Mouse (Mus musculus) cortical plate, adult 2 months (tissue): ENCODE measurements around the gene Pcsk6.

Experiments used
- CTCF ChIP-seq: fragments of 200-500 bp; IDR thresholded peaks from 2 replicates; pipeline ENCODE4 v1.5.1; 2011; ENCODE audit warnings: mild to moderate bottlenecking, control low read depth, low read length; ENCODE audit not compliant: insufficient read depth; ENCODE audit errors: extremely low read depth
- POLR2A ChIP-seq: fragments of 200-500 bp; IDR thresholded peaks from 2 replicates; pipeline ENCODE4 v1.6.1; 2011; ENCODE audit warnings: mild to moderate bottlenecking, low read length, control low read depth; ENCODE audit not compliant: insufficient read depth; ENCODE audit errors: extremely low read depth

GRCm38 (mm10) chr7:65861591-65862472, at the start of gene Pcsk6:
- TF ChIP-seq CTCF (no peak), POLR2A (no peak)
